Mouse (Mus musculus): ENCODE measurements around the gene Olfr1408. TPM values are rescaled to one million over a fixed set of nuclear protein-coding genes. Genes with fewer than 3 reads are reported as not detected.

Olfr1408 gene
- polyA plus RNA-seq (2014; fragmentation: Nextera tagmentation; extraction: Ambion mirVana): not detected in 2 replicates

DNA sequence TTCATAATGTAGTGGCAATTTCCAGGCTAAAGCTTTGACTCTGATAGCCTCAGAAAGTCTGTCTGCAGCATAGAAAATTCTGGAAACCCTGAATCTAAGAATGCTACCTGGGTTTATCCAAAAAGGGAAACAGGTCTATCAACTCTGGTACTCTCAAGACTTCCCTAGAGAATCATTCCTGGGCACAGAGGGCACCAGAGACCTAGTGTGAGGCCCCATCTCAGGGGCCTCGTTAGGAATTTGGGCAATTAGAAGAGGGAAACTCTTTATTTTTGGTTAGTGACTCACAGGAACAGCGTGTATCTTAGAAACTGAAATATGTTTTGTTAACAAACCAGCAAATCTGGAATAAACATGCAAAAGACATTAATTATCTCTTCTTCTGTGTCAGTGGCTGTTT, at the start of gene Olfr1408:
Gene Olfr1408 (minus strand): TSS at position 101 of the 400 bp plus-strand sequence.
- H3K27ac ChIP-seq (ENCODE audit: low read depth, low read length): no peak within 1 kb of the TSS
- ATAC-seq (replicated peaks; ENCODE audit: insufficient number of reproducible peaks, low FRiP score, low TSS enrichment): no peak
- WGBS (ENCODE audit: insufficient replicate concordance): 64% methylated on average over 2 of the region's 2 CpGs
- no peak within 1 kb of the TSS for H3K4me2 ChIP-seq
- no peaks in the 10 kb centered on the region for H3K9me3 ChIP-seq (replicated peaks; ENCODE audit: control insufficient read depth, low read length)
- H3K27me3 ChIP-seq (ENCODE audit: control insufficient read depth, insufficient read depth, low read length): no peaks in the 10 kb centered on the region
- H3K9ac ChIP-seq (ENCODE audit: low read depth, low read length): no peak within 1 kb of the TSS
- no peaks in the 10 kb centered on the region for H3K4me1 ChIP-seq (ENCODE audit: control insufficient read depth, insufficient read depth, low read length)
- no peaks in the 10 kb centered on the region for H3K36me3 ChIP-seq (ENCODE audit: control insufficient read depth, insufficient read depth, low read length)
- H3K4me3 ChIP-seq (ENCODE audit: low read depth, low read length): no peak within 1 kb of the TSS

DNA sequence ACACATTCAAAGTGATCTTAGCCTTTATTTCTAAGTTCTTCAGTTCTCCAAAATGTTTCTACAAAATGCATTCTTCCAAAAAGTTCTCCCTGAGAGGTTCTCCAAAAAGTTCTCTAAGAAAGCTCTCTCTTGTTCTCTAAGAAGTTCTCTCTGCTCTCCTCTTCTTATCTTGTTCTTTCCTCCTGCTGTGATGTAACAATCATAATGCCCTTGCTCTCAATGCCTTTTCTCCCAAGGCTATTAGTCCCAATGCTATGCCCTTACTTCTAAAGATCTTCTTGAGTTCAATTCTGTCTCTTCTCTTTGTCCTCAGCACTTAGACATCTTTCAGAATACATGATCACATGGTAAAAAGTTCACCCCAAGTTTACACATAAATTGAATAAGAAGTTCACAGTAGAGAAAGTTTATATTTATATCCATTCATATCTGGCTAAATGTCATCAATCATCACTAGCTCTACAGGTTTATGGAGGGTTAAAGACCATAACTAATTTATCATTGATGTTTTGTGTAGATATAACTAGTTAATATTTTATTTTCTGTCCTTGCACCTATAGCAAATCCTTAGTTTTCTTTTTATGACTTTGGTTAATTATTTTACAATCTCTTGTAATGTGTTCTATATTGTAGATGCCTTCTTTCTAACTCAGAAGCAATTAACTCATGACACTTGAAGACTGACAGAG, 37.1 kb upstream of the Olfr1408 start:
- Histone ChIP-seq H3K9me3 (replicated peaks; ENCODE audit: control insufficient read depth, low read length) (no peaks in the 10 kb centered on the region), H3K4me3 (ENCODE audit: low read depth, low read length) (no peak overlapping the region), H3K27me3 (ENCODE audit: control insufficient read depth, insufficient read depth, low read length) (no peaks in the 10 kb centered on the region), H3K36me3 (ENCODE audit: control insufficient read depth, insufficient read depth, low read length) (no peaks in the 10 kb centered on the region), H3K4me1 (ENCODE audit: control insufficient read depth, insufficient read depth, low read length) (no peaks in the 10 kb centered on the region), H3K27ac (ENCODE audit: low read depth, low read length) (no peak overlapping the region), H3K4me2 (no peak overlapping the region), H3K9ac (ENCODE audit: low read depth, low read length) (no peak overlapping the region)
- ATAC-seq (replicated peaks; ENCODE audit: insufficient number of reproducible peaks, low FRiP score, low TSS enrichment): no peak

Other genes starting within 250 kb of the Olfr1408 start
- 0.27 TPM in 1 of 2 replicates, not detected in the other for gene Apcs, start 242.3 kb downstream of the Olfr1408 start, polyA plus RNA-seq (2014; fragmentation: Nextera tagmentation; extraction: Ambion mirVana)
- not detected in 2 replicates for gene Olfr16, start 187.0 kb downstream of the Olfr1408 start, polyA plus RNA-seq (2014; fragmentation: Nextera tagmentation; extraction: Ambion mirVana)
- not detected in 2 replicates for gene Olfr1406, start 53.3 kb upstream of the Olfr1408 start, polyA plus RNA-seq (2014; fragmentation: Nextera tagmentation; extraction: Ambion mirVana)
- gene Olfr218, start 60.4 kb upstream of the Olfr1408 start, polyA plus RNA-seq (2014; fragmentation: Nextera tagmentation; extraction: Ambion mirVana): not detected in 2 replicates
- gene Olfr1404, start 75.0 kb upstream of the Olfr1408 start, polyA plus RNA-seq (2014; fragmentation: Nextera tagmentation; extraction: Ambion mirVana): not detected in 2 replicates
- gene Fcer1a, start 89.8 kb upstream of the Olfr1408 start, polyA plus RNA-seq (2014; fragmentation: Nextera tagmentation; extraction: Ambion mirVana): not detected in 2 replicates
- not detected in 2 replicates for gene Olfr418, start 128.6 kb upstream of the Olfr1408 start, polyA plus RNA-seq (2014; fragmentation: Nextera tagmentation; extraction: Ambion mirVana)
- not detected in 2 replicates for gene Mptx2, start 140.4 kb upstream of the Olfr1408 start, polyA plus RNA-seq (2014; fragmentation: Nextera tagmentation; extraction: Ambion mirVana)
- 5.0 and 5.5 TPM in 2 replicates for gene Ackr1, start 196.4 kb upstream of the Olfr1408 start, polyA plus RNA-seq (2014; fragmentation: Nextera tagmentation; extraction: Ambion mirVana)
- 1.9 and 3.1 TPM in 2 replicates for gene Aim2, start 213.5 kb upstream of the Olfr1408 start, polyA plus RNA-seq (2014; fragmentation: Nextera tagmentation; extraction: Ambion mirVana)
- gene Cadm3, start 230.3 kb upstream of the Olfr1408 start, polyA plus RNA-seq (2014; fragmentation: Nextera tagmentation; extraction: Ambion mirVana): 1.3 TPM in 2 replicates